Mouse (Mus musculus) kidney, embryonic 15.5 days (tissue): Measurements from ENCODE around the gene Platr25. TPM values are rescaled to one million over a fixed set of nuclear protein-coding genes. Genes with fewer than 3 reads are reported as not detected.
"Not testable (repeated sequence)": the region's sequence is repeated elsewhere in the genome, so short reads cannot be mapped to it uniquely, and the experiment has no call there.

Experiments
- ATAC-seq: fragments of 200-750 bp; cut with Nextera tagmentation; replicated peaks from 2 replicates; pipeline ENCODE4 v1.8.0; 2017; ENCODE audit warnings: moderate TSS enrichment; ENCODE audit not compliant: low FRiP score
- H3K27ac ChIP-seq: fragments of 300-500 bp; sonication (generic); 2 replicates; pipeline ENCODE4 v1.5.1; 2015; ENCODE audit warnings: mild to moderate bottlenecking, inconsistent platforms
- H3K27me3 ChIP-seq: fragments of 300-500 bp; sonication (generic); 2 replicates; pipeline ENCODE4 v1.6.1; 2015; ENCODE audit warnings: inconsistent platforms
- H3K36me3 ChIP-seq: fragments of 300-500 bp; sonication (generic); 2 replicates; pipeline ENCODE4 v1.6.1; 2015; ENCODE audit warnings: inconsistent platforms
- H3K4me1 ChIP-seq: fragments of 300-500 bp; sonication (generic); 2 replicates; pipeline ENCODE4 v1.6.1; 2015; ENCODE audit warnings: inconsistent platforms
- H3K4me2 ChIP-seq: fragments of 300-500 bp; sonication (generic); 2 replicates; pipeline ENCODE4 v1.6.1; 2015; ENCODE audit warnings: moderate library complexity, mild to moderate bottlenecking, inconsistent platforms
- H3K4me3 ChIP-seq: fragments of 300-500 bp; sonication (generic); replicated peaks from 2 replicates; pipeline ENCODE4 v1.5.1; 2015; ENCODE audit warnings: mild to moderate bottlenecking, inconsistent platforms
- H3K9ac ChIP-seq: fragments of 300-500 bp; sonication (generic); 2 replicates; pipeline ENCODE4 v1.6.1; 2015; ENCODE audit warnings: mild to moderate bottlenecking, inconsistent platforms
- H3K9me3 ChIP-seq: fragments of 300-500 bp; sonication (generic); replicated peaks from 2 replicates; pipeline ENCODE4 v1.6.1; 2016; ENCODE audit warnings: inconsistent platforms
- WGBS: fragments of 180-500 bp; shearing (Covaris S2); methylation state at CpG from one replicate; pipeline ENCODE4 v1.1.7; 2015; ENCODE audit warnings: mixed read lengths; 5-methylcytosine and 5-hydroxymethylcytosine counted together
- microRNA counts: library from miRNA; unstranded; fragments of <30 nt; microRNA quantifications from one replicate; lab custom pipeline; 2016
- microRNA-seq: library from miRNA; unstranded; fragments of <30 nt; microRNA quantifications from one replicate; pipeline ENCODE4, GENCODE M21; 2016
- polyA plus RNA-seq: library from polyadenylated mRNA; unstranded; fragments of >200 nt; fragmentation: Nextera tagmentation; extraction: Ambion mirVana; gene quantifications from 2 replicates; pipeline ENCODE4 v1.2.1, GENCODE M21; 2015

The Platr25 gene
- polyA plus RNA-seq, 1 experiment from 2014 or later: 28.9 TPM

DNA sequence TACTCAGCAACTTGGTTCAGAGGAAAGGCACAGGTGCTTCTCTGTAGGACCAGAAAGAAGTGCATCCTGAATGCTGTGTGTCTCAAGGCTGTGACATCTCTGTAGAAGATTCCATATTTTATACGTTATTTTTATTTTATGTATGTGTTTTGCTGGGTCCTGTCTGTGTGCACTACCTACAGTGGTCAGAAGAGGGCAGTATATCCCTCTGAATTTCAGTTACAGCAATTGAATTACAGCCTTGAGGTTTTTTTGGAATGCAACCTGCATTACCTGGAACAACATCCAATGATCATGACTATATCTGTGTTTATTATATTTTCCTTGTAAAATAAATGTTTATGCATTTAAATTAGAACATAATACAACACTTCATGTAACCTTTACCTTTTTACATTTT is 133.4 kb downstream of the Platr25 start:
- not testable (repeated sequence) for H3K27me3 ChIP-seq, H3K36me3 ChIP-seq, H3K4me2 ChIP-seq, H3K27ac ChIP-seq, H3K4me1 ChIP-seq, H3K9me3 ChIP-seq, H3K4me3 ChIP-seq, H3K9ac ChIP-seq, ATAC-seq
- 33% methylated on average over 1 of the region's 1 CpGs for WGBS

GRCm38 (mm10) chr13:62624277-62624665 is 136.2 kb downstream of the Platr25 start:
- Histone ChIP-seq H3K4me3 (peak overlapping the region; percentile 50), H3K9ac (0 out of 2 replicates have a peak overlapping the region, but pooled peaks have one; percentile 21), H3K4me2 (peak overlapping the region; percentile 55)
- not testable (repeated sequence) for H3K9me3 ChIP-seq, H3K27me3 ChIP-seq, H3K27ac ChIP-seq, H3K4me1 ChIP-seq, H3K36me3 ChIP-seq
- ATAC-seq: peak; percentile 77
- WGBS: 6% methylated on average over 7 of the region's 7 CpGs

DNA sequence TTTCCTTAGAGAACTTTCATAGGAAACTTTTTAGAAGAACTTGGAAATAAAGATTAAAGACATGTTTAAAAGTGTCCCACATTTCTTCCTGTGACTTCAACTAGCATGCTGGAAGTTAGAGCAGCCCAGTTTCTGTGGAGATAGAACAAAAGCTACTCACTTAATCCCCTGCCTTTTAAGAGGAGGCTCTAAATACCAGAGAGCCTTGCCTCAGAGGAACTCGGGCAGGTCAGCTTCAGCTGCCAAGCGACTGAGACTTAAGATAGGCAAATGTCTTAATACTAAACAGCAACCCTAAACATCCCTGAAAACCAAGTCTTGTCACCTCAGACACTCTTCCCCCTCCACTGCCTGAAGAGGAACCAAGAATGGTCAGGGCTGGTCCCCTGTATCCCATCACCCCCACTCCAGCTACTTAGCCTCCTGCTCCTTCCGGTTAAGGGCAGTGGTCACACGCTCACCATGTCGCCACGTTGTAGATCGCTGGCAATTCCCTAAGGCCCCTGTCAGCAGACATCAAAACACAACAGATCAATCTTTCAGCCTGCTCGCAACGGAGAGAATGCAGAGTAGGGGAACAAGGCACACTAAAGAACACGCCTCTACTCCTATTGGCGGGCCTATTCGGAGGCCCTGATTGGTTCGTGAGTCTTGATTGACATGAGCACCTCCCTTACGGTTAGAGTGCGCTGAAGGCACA is 136.8 kb downstream of the Platr25 start, which contains the start of gene 6720489N17Rik:
6720489N17Rik (minus strand) TSS at position 606 of the 700 bp plus-strand sequence.
- peak; percentile 100 for ATAC-seq
- H3K9me3 ChIP-seq, H3K36me3 ChIP-seq, H3K4me1 ChIP-seq, H3K27ac ChIP-seq, H3K27me3 ChIP-seq: not testable (repeated sequence)
- Histone ChIP-seq H3K4me2 (peak within 1 kb of the TSS; percentile 55), H3K4me3 (peak within 1 kb of the TSS; percentile 50), H3K9ac (peak within 1 kb of the TSS; percentile 50)
- under 1% methylated on average over 15 of the region's 15 CpGs for WGBS

MicroRNAs within 50 kb of the gene (microRNA counts, 519-probe panel; counts per million panel counts)
- 31.7 counts per million for microRNA mmu-miR-713 (lab: Ali Mortazavi, UCI)

Small RNA genes lying within 50 kb of the gene (microRNA-seq; reads per million reads assigned to microRNA genes)
- gene Gm24020 (not detected), gene Gm24588 (not detected), gene Mir713 (not detected)

Other genes with a start within 250 kb of the Platr25 start
- gene Zfp935, start 202.2 kb downstream of the Platr25 start, polyA plus RNA-seq: not detected in 2 replicates
- gene Zfp934, start 189.5 kb downstream of the Platr25 start, polyA plus RNA-seq: 18.8 and 19.9 TPM in 2 replicates
- gene 6720489N17Rik, start 136.5 kb downstream of the Platr25 start, polyA plus RNA-seq: 12.4 and 13.9 TPM in 2 replicates
- 10.3 and 12.5 TPM in 2 replicates for gene Gm5141, start 25.1 kb upstream of the Platr25 start, polyA plus RNA-seq
- gene Fbp2, start 97.7 kb upstream of the Platr25 start, polyA plus RNA-seq: 14.2 and 14.3 TPM in 2 replicates
- 42.4 and 48.6 TPM in 2 replicates for gene Fbp1, start 127.6 kb upstream of the Platr25 start, polyA plus RNA-seq
- gene 2010111I01Rik, start 204.2 kb upstream of the Platr25 start, polyA plus RNA-seq: 128 TPM in 2 replicates